Mouse (Mus musculus) intestine, embryonic 16.5 days (tissue): Measurements from ENCODE around the gene Cyp2b10. TPM values are rescaled to one million over a fixed set of nuclear protein-coding genes. Genes with fewer than 3 reads are reported as not detected.
"Not testable (repeated sequence)": the region's sequence is repeated elsewhere in the genome, so short reads cannot be mapped to it uniquely, and the experiment has no call there.

ENCODE experiments used
- ATAC-seq: fragments of 200-750 bp; cut with Nextera tagmentation; 2 replicates; pipeline ENCODE4 v1.8.0; 2017; ENCODE audit warnings: moderate TSS enrichment, moderate library complexity
- H3K27ac ChIP-seq: fragments of 300-500 bp; sonication (generic); 2 replicates; pipeline ENCODE4 v1.5.1; 2014; ENCODE audit warnings: mild to moderate bottlenecking, low read length
- H3K27me3 ChIP-seq: fragments of 300-500 bp; sonication (generic); replicated peaks from 2 replicates; pipeline ENCODE4 v1.6.1; 2014; ENCODE audit warnings: low read length, control low read depth, mixed read lengths; ENCODE audit not compliant: control insufficient read depth, insufficient read depth
- H3K36me3 ChIP-seq: fragments of 300-500 bp; sonication (generic); 2 replicates; pipeline ENCODE4 v1.6.1; 2014; ENCODE audit warnings: low read length, control low read depth; ENCODE audit not compliant: control insufficient read depth, insufficient read depth
- H3K4me1 ChIP-seq: fragments of 300-500 bp; sonication (generic); 2 replicates; pipeline ENCODE4 v1.6.1; 2014; ENCODE audit warnings: low read length, control low read depth, mixed read lengths; ENCODE audit not compliant: control insufficient read depth, insufficient read depth
- H3K4me2 ChIP-seq: fragments of 300-500 bp; sonication (generic); 2 replicates; pipeline ENCODE4 v1.6.1; 2014; ENCODE audit warnings: low read depth, low read length, control low read depth
- H3K4me3 ChIP-seq: fragments of 300-500 bp; sonication (generic); 2 replicates; pipeline ENCODE4 v1.5.1; 2014; ENCODE audit warnings: mild to moderate bottlenecking, low read length
- H3K9ac ChIP-seq: fragments of 300-500 bp; sonication (generic); 2 replicates; pipeline ENCODE4 v1.6.1; 2014; ENCODE audit warnings: low read depth, low read length
- H3K9me3 ChIP-seq: fragments of 300-500 bp; sonication (generic); 2 replicates; pipeline ENCODE4 v1.6.1; 2016; ENCODE audit warnings: low read length, control low read depth; ENCODE audit not compliant: control insufficient read depth
- WGBS: fragments of 180-500 bp; shearing (Covaris S2); extraction: QIAGEN DNeasy Blood & Tissue Kit; methylation state at CpG from one replicate; pipeline ENCODE4 v1.1.7; 2014; 5-methylcytosine and 5-hydroxymethylcytosine counted together
- polyA plus RNA-seq: library from polyadenylated mRNA; unstranded; fragments of >200 nt; fragmentation: Nextera tagmentation; extraction: Ambion mirVana; gene quantifications from 2 replicates; pipeline ENCODE4 v1.2.1, GENCODE M21; 2015

Gene Cyp2b10
- polyA plus RNA-seq, 1 experiment from 2014 or later, result not detected

DNA sequence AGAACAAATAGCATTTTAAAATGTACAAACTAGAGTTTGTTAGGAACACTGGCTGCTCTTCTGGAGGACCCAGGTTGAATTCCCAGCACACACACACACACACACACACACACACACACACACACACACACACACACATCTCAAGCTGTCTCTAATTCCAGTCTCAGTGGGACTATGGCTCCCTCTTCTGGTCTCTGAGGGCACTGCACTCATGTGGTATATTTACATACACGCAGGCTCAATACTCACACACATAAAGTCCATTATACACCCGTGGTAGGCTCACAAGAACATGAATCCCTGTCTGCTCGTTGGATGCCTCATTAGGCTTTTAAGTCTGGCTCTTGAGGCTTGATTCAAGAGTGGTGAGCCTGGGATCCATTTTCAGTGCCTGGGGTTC lies 6.6 kb downstream of the Cyp2b10 start:
- H3K9ac ChIP-seq, result no peak overlapping the region
- H3K9me3 ChIP-seq, result peaks cover 4% of the 10 kb centered on the region; the same call in 1 of the 2 replicates
- no peaks in the 10 kb centered on the region for H3K4me1 ChIP-seq
- ATAC-seq, result no peak
- no peaks in the 10 kb centered on the region for H3K36me3 ChIP-seq
- no peak overlapping the region for H3K4me3 ChIP-seq
- no peaks in the 10 kb centered on the region for H3K27me3 ChIP-seq
- no peak overlapping the region for H3K27ac ChIP-seq
- no peak overlapping the region for H3K4me2 ChIP-seq
- 48% methylated on average over 3 of the region's 3 CpGs for WGBS

DNA sequence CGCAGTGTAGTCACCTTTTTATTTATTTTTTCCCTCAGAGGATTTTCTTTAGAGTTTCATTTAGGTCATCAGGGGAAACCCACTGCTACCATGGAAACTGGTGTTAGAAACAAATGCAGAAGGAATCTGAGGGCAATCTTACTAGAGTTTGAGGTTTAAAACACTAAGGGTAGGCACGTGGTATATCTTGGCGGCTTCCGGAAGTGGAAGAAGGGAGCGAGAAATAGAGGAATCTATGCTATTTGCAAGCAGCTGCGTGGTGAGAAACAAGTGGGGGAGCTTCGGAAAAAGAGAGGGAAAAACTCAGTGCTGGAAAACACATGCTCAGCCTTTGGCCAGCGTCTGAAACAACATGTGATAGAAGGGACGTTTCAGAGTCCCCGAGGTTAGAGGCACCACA lies 7.1 kb downstream of the Cyp2b10 start:
- Histone ChIP-seq H3K9me3 (peaks cover 4% of the 10 kb centered on the region; the same call in 1 of the 2 replicates), H3K27ac (no peak overlapping the region), H3K36me3 (no peaks in the 10 kb centered on the region), H3K4me2 (no peak overlapping the region), H3K9ac (no peak overlapping the region), H3K27me3 (no peaks in the 10 kb centered on the region), H3K4me1 (no peaks in the 10 kb centered on the region), H3K4me3 (no peak overlapping the region)
- 70% methylated on average over 10 of the region's 10 CpGs for WGBS
- ATAC-seq, result no peak

DNA sequence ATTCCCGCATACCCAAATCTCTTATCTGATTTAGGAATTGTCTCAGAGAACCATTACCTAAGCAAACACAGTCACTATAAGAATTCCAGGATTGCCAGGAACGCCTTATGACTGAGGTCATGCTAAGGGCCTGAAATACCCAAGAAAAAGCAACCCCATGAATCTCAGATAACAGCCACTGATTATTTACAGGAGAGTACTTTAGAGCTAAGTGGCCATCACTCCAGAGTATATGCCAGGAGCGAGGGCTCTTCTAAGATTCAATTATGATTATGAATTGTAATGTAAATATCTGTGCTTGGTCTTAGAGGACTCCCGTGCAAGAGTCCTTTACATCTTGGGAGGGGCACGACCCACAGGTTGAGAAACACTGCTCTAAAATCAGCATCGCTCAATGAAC lies 10.0 kb downstream of the Cyp2b10 start:
- H3K27me3 ChIP-seq, result no peaks in the 10 kb centered on the region
- no peak overlapping the region for H3K4me2 ChIP-seq
- H3K27ac ChIP-seq, result no peak overlapping the region
- H3K4me3 ChIP-seq, result no peak overlapping the region
- H3K9me3 ChIP-seq, result peaks cover 4% of the 10 kb centered on the region; the same call in 1 of the 2 replicates
- H3K36me3 ChIP-seq, result no peaks in the 10 kb centered on the region
- no peak overlapping the region for H3K9ac ChIP-seq
- H3K4me1 ChIP-seq, result no peaks in the 10 kb centered on the region
- 50% methylated on average over 6 of the region's 6 CpGs for WGBS
- ATAC-seq, result no peak

DNA sequence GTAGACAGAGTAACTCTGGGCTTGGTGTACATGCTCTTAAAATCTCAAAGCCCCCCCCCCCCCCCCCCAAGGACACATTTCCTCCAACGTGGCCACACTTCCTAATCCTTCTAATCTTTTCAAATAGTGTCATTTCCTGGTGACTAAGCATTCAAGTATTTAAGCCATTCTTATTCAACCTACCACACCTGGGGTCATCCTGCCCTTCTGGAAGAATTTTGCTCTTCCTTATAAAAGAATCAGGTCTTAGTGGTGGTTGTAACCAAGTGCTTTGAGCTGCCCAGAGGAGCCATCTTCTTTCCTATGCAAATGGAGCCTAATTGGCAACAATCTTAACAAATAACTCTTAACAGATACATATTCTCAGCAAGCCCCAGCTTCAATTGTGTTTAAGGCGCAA lies 12.6 kb downstream of the Cyp2b10 start:
- WGBS, result 71% methylated on average over 2 of the region's 2 CpGs
- H3K9ac ChIP-seq, result no peak overlapping the region
- H3K27ac ChIP-seq, result no peak overlapping the region
- H3K4me3 ChIP-seq, result no peak overlapping the region
- H3K27me3 ChIP-seq, result no peaks in the 10 kb centered on the region
- no peaks in the 10 kb centered on the region for H3K4me1 ChIP-seq
- no peak overlapping the region for H3K4me2 ChIP-seq
- ATAC-seq, result no peak
- no peaks in the 10 kb centered on the region for H3K36me3 ChIP-seq
- H3K9me3 ChIP-seq, result no peaks in the 10 kb centered on the region

DNA sequence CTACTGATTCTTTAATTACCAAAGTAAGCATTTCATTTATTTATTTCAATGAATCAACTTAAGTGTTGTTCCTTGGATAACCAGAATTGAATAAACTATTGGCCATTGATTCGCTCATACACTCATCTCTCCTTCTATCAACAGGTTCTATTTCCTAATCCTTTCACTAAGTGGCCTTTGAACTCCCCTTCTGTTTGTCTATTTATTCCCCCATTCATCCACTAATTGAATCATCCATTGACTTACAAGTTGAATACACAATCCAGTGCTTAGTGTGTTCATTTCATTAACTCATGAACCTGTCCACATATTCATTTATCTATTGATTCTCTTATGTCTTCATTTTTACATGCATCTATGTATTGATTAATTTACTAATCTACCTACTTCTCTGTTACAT lies 18.7 kb downstream of the Cyp2b10 start:
- H3K4me3 ChIP-seq, result no peak overlapping the region
- no peak overlapping the region for H3K4me2 ChIP-seq
- no peaks in the 10 kb centered on the region for H3K36me3 ChIP-seq
- H3K27me3 ChIP-seq, result no peaks in the 10 kb centered on the region
- no peaks in the 10 kb centered on the region for H3K9me3 ChIP-seq
- no peak overlapping the region for H3K27ac ChIP-seq
- 63% methylated on average over 1 of the region's 1 CpGs for WGBS
- H3K4me1 ChIP-seq, result no peaks in the 10 kb centered on the region
- H3K9ac ChIP-seq, result no peak overlapping the region
- ATAC-seq, result no peak

DNA sequence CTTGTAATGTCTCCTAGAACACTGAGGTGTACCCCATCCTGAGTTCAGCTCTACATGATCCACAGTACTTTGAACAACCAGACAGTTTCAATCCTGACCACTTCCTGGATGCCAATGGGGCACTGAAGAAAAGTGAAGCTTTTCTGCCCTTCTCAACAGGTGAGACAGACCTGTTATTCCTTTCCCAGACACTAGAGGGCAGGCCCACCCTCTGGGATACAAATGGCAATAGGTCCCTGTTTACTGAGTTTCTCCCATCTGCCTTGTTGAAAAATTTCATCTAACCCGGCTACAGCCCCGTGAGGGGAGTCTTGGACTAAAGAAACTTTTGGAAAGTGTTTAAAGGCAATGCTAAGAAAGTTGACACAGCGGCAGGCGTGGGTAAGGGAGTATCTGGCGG lies 19.9 kb downstream of the Cyp2b10 start:
- not testable (repeated sequence) for H3K36me3 ChIP-seq, H3K9ac ChIP-seq, H3K4me1 ChIP-seq, H3K27ac ChIP-seq, H3K27me3 ChIP-seq, ATAC-seq, H3K4me2 ChIP-seq, H3K4me3 ChIP-seq, H3K9me3 ChIP-seq
- 54% methylated on average over 5 of the region's 5 CpGs for WGBS

DNA sequence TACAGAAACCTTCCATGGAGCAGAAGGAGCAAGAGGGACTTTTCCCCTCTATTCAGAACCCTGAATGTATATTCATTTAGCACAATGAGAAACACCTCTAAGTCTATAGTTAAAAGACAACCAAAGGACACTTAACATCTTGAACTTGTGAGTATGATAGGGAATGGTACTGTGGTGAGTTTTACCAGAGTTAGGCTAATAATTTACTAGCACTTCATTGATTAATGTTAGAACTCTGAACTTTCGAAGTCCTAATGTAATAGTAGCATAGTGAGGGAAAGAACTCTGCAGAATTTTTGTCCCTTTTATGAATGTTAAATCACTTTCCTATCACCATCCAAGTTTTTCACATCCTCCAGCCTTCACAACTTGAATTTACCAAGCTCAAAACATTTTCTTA lies 22.0 kb downstream of the Cyp2b10 start:
- no peak overlapping the region for H3K27ac ChIP-seq
- no peak overlapping the region for H3K9ac ChIP-seq
- no peaks in the 10 kb centered on the region for H3K27me3 ChIP-seq
- H3K4me1 ChIP-seq, result no peaks in the 10 kb centered on the region
- no peak overlapping the region for H3K4me2 ChIP-seq
- no peaks in the 10 kb centered on the region for H3K36me3 ChIP-seq
- H3K9me3 ChIP-seq, result no peaks in the 10 kb centered on the region
- H3K4me3 ChIP-seq, result no peak overlapping the region
- ATAC-seq, result peak; percentile 74
- 61% methylated on average over 1 of the region's 1 CpGs for WGBS

DNA sequence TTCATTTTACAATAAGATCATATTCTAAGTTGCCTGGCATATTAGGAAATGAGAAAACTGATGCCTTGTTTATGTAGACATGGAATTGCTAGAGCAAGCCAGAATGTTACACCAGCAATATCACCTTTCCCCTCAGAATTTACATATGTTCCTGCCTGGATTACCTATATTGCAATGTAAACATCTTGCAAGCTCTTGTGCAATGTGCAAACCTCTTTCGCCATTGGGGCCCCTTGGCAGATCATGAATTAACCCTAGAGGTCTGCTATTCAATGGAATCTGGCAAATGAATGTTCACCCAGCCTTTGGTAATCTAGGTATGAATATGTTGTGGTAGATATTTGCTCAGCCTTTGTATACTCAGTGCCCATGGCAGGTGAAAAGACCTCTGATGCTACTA lies 47.9 kb downstream of the Cyp2b10 start:
- H3K9ac ChIP-seq, result no peak overlapping the region
- no peak for ATAC-seq
- WGBS, result 62% methylated on average over 1 of the region's 1 CpGs

More for the DNA sequence above, 47.9 kb downstream of the Cyp2b10 start:
- H3K4me3 ChIP-seq, result no peak overlapping the region
- no peak overlapping the region for H3K27ac ChIP-seq
- no peaks in the 10 kb centered on the region for H3K27me3 ChIP-seq
- H3K36me3 ChIP-seq, result no peaks in the 10 kb centered on the region
- H3K4me2 ChIP-seq, result no peak overlapping the region
- H3K9me3 ChIP-seq, result no peaks in the 10 kb centered on the region
- no peaks in the 10 kb centered on the region for H3K4me1 ChIP-seq

Other genes starting within 250 kb of the Cyp2b10 start
- gene Bckdha, start 238.6 kb upstream of the Cyp2b10 start, polyA plus RNA-seq, result 49.3 and 50.9 TPM in 2 replicates
- 82.6 and 87.2 TPM in 2 replicates for gene Exosc5, start 238.5 kb upstream of the Cyp2b10 start, polyA plus RNA-seq
- 1.6 and 2.1 TPM in 2 replicates for gene Tmem91, start 222.5 kb upstream of the Cyp2b10 start, polyA plus RNA-seq
- 21.4 and 22.5 TPM in 2 replicates for gene B9d2, start 216.8 kb upstream of the Cyp2b10 start, polyA plus RNA-seq
- gene Tgfb1, start 210.6 kb upstream of the Cyp2b10 start, polyA plus RNA-seq, result 1.4 and 1.8 TPM in 2 replicates
- gene Ccdc97, start 178.5 kb upstream of the Cyp2b10 start, polyA plus RNA-seq, result 21.6 and 22.0 TPM in 2 replicates
- gene Hnrnpul1, start 142.9 kb upstream of the Cyp2b10 start, polyA plus RNA-seq, result 33.9 and 35.7 TPM in 2 replicates
- gene Axl, start 108.9 kb upstream of the Cyp2b10 start, polyA plus RNA-seq, result 48.8 and 58.1 TPM in 2 replicates
- gene Cyp2s1, start 80.7 kb upstream of the Cyp2b10 start, polyA plus RNA-seq, result 39.1 and 41.3 TPM in 2 replicates
- not detected in 2 replicates for gene Cyp2b13, start 163.9 kb downstream of the Cyp2b10 start, polyA plus RNA-seq